Mouse (Mus musculus) heart, postnatal 0 days (tissue): Measurements from ENCODE around the gene Snrnp48.

Experiments used
- CTCF ChIP-seq: IDR thresholded peaks from 2 replicates; pipeline ENCODE4 v1.5.1; 2016; ENCODE audit warnings: antibody characterized with exemption, control low read depth, low read depth
- EP300 ChIP-seq: IDR thresholded peaks from 2 replicates; pipeline ENCODE4 v1.6.1; 2016; ENCODE audit warnings: antibody characterized with exemption, low read depth

DNA sequence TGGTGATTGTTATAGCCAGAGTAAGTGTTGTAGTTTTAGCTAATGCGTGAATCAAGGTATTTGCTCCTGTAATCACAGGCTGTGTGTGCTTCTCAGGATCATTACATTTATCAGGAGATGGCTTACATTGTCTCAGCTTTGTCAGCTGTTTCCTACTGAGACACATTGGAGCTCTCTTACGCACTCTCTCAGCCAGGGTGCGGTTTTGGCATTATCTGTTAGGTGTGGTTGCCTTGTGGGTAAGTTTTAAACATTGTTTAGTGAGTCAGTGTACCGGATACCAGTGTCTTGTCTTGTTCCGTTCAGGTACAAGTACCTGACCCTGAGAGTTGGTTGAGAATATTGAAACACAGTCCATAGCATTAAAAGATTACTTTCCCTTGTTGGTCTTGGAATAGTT lies 6.4 kb downstream of the Snrnp48 start:
- TF ChIP-seq CTCF = no peak
- TF ChIP-seq EP300 = no peak
